Mouse (Mus musculus) fibroblast of lung, adult 2 months (primary cell): ENCODE data around the gene Tob1.

ENCODE experiments used
- DNase-seq: peaks from one replicate; pipeline ENCODE4 v3.0.0-alpha.2; 2011; ENCODE audit warnings: low read depth

Tob1 gene

GRCm38 (mm10) chr11:94229207-94229960 lies 18.1 kb downstream of the Tob1 start:
- no peak for DNase-seq

- no peak for DNase-seq
These were observed 19.0 kb downstream of the Tob1 start for GRCm38 (mm10) chr11:94230244-94230643.

GRCm38 (mm10) chr11:94231821-94232552 lies 20.7 kb downstream of the Tob1 start:
- DNase-seq = no peak

- no peak for DNase-seq
These were observed 22.2 kb downstream of the Tob1 start for GRCm38 (mm10) chr11:94233405-94233804.

- no peak for DNase-seq
These were observed 23.1 kb downstream of the Tob1 start for GRCm38 (mm10) chr11:94234380-94234779.

- DNase-seq = no peak
These were observed 23.6 kb downstream of the Tob1 start for GRCm38 (mm10) chr11:94234857-94235256.

- DNase-seq = no peak
These were observed 24.8 kb downstream of the Tob1 start for GRCm38 (mm10) chr11:94236074-94236473.

GRCm38 (mm10) chr11:94238786-94239185 lies 27.5 kb downstream of the Tob1 start:
- DNase-seq = no peak

GRCm38 (mm10) chr11:94239706-94240105 lies 28.5 kb downstream of the Tob1 start:
- no peak for DNase-seq

GRCm38 (mm10) chr11:94242760-94243421 lies 31.6 kb downstream of the Tob1 start:
- no peak for DNase-seq

GRCm38 (mm10) chr11:94243422-94244180 lies 32.3 kb downstream of the Tob1 start:
- no peak for DNase-seq

- no peak for DNase-seq
These were observed 33.1 kb downstream of the Tob1 start for GRCm38 (mm10) chr11:94244385-94244784.

- no peak for DNase-seq
These were observed 34.9 kb downstream of the Tob1 start, which contains the start of gene Wfikkn2 for GRCm38 (mm10) chr11:94245955-94246788. Wfikkn2 (minus strand) TSS chr11:94246005.

- no peak for DNase-seq
These were observed 35.5 kb downstream of the Tob1 start for GRCm38 (mm10) chr11:94246789-94247061.

GRCm38 (mm10) chr11:94253156-94253555 lies 41.9 kb downstream of the Tob1 start:
- no peak for DNase-seq

GRCm38 (mm10) chr11:94253691-94254090 lies 42.4 kb downstream of the Tob1 start:
- DNase-seq = peak; percentile 95

- DNase-seq = no peak
These were observed 44.5 kb downstream of the Tob1 start for GRCm38 (mm10) chr11:94255733-94256132.

GRCm38 (mm10) chr11:94257987-94258386 lies 46.7 kb downstream of the Tob1 start:
- no peak for DNase-seq

- no peak for DNase-seq
These were observed 48.6 kb downstream of the Tob1 start for GRCm38 (mm10) chr11:94259814-94260213.

- no peak for DNase-seq
These were observed 50.5 kb downstream of the Tob1 start for GRCm38 (mm10) chr11:94261585-94262370.
